Mouse (Mus musculus) stomach, embryonic 14.5 days (tissue): ENCODE results near the gene E2f2. TPM values are rescaled to one million over a fixed set of nuclear protein-coding genes. Genes with fewer than 3 reads are reported as not detected.

Experiments
- ATAC-seq: fragments of 200-750 bp; cut with Nextera tagmentation; 2 replicates; pipeline ENCODE4 v1.8.0; 2017; ENCODE audit warnings: low read depth, moderate TSS enrichment; ENCODE audit not compliant: insufficient number of reproducible peaks, insufficient read depth, low FRiP score
- H3K27ac ChIP-seq: fragments of 300-500 bp; sonication (generic); 2 replicates; pipeline ENCODE4 v1.5.1; 2014; ENCODE audit warnings: mild to moderate bottlenecking, low read length, moderate library complexity, mixed read lengths
- H3K27me3 ChIP-seq: fragments of 300-500 bp; sonication (generic); 2 replicates; pipeline ENCODE4 v1.6.1; 2014; ENCODE audit warnings: low read length, control low read depth, mixed read lengths; ENCODE audit not compliant: control insufficient read depth, insufficient read depth
- H3K36me3 ChIP-seq: fragments of 300-500 bp; sonication (generic); 2 replicates; pipeline ENCODE4 v1.6.1; 2014; ENCODE audit warnings: mild to moderate bottlenecking, control low read depth, low read length, moderate library complexity, mixed read lengths; ENCODE audit not compliant: control insufficient read depth, insufficient read depth
- H3K4me1 ChIP-seq: fragments of 300-500 bp; sonication (generic); 2 replicates; pipeline ENCODE4 v1.6.1; 2014; ENCODE audit warnings: low read length, control low read depth, mixed read lengths; ENCODE audit not compliant: control insufficient read depth, insufficient read depth
- H3K4me2 ChIP-seq: fragments of 300-500 bp; sonication (generic); replicated peaks from 2 replicates; pipeline ENCODE4 v1.6.1; 2014; ENCODE audit warnings: low read depth, low read length, control low read depth
- H3K4me3 ChIP-seq: fragments of 300-500 bp; sonication (generic); 2 replicates; pipeline ENCODE4 v1.5.1; 2014; ENCODE audit warnings: low read depth, low read length, control low read depth
- H3K9ac ChIP-seq: fragments of 300-500 bp; sonication (generic); replicated peaks from 2 replicates; pipeline ENCODE4 v1.6.1; 2014; ENCODE audit warnings: low read depth, mild to moderate bottlenecking, control low read depth, low read length, moderate library complexity, mixed read lengths
- H3K9me3 ChIP-seq: fragments of 300-500 bp; sonication (generic); 2 replicates; pipeline ENCODE4 v1.6.1; 2016; ENCODE audit warnings: low read depth, low read length, control low read depth; ENCODE audit not compliant: control insufficient read depth
- WGBS: fragments of 180-500 bp; shearing (Covaris S2); extraction: QIAGEN DNeasy Blood & Tissue Kit; methylation state at CpG from one replicate; pipeline ENCODE4 v1.1.7; 2014; 5-methylcytosine and 5-hydroxymethylcytosine counted together
- polyA plus RNA-seq: library from polyadenylated mRNA; unstranded; fragments of >200 nt; fragmentation: Nextera tagmentation; extraction: Ambion mirVana; gene quantifications from 2 replicates; pipeline ENCODE4 v1.2.1, GENCODE M21; 2014

The E2f2 gene
- polyA plus RNA-seq, 1 experiment from 2014 or later: 3.5 TPM

- no peak for ATAC-seq
- H3K36me3 ChIP-seq: peaks cover 5% of the 10 kb centered on the region; the same call in 1 of the 2 replicates
- no peak overlapping the region for H3K4me2 ChIP-seq
- no peaks in the 10 kb centered on the region for H3K27me3 ChIP-seq
- no peak overlapping the region for H3K9ac ChIP-seq
- no peaks in the 10 kb centered on the region for H3K4me1 ChIP-seq
- no peaks in the 10 kb centered on the region for H3K9me3 ChIP-seq
- H3K27ac ChIP-seq: no peak overlapping the region
- 57% methylated on average over 7 of the region's 7 CpGs for WGBS
- H3K4me3 ChIP-seq: no peak overlapping the region
Measured at GRCm38 (mm10) chr4:136195029-136195428, 22.8 kb downstream of the E2f2 start.

GRCm38 (mm10) chr4:136195629-136196028, 23.4 kb downstream of the E2f2 start:
- ATAC-seq: no peak
- WGBS: 73% methylated on average over 9 of the region's 9 CpGs

GRCm38 (mm10) chr4:136196201-136196600, 24.0 kb downstream of the E2f2 start:
- H3K4me2 ChIP-seq: no peak overlapping the region
- no peaks in the 10 kb centered on the region for H3K9me3 ChIP-seq
- no peak for ATAC-seq
- H3K36me3 ChIP-seq: peaks cover 5% of the 10 kb centered on the region; the same call in 1 of the 2 replicates
- H3K27ac ChIP-seq: no peak overlapping the region
- no peaks in the 10 kb centered on the region for H3K4me1 ChIP-seq
- 82% methylated on average over 10 of the region's 10 CpGs for WGBS
- H3K27me3 ChIP-seq: no peaks in the 10 kb centered on the region
- H3K9ac ChIP-seq: no peak overlapping the region
- H3K4me3 ChIP-seq: no peak overlapping the region

More at GRCm38 (mm10) chr4:136195629-136196028, 23.4 kb downstream of the E2f2 start:
- H3K9ac ChIP-seq: no peak overlapping the region
- H3K4me1 ChIP-seq: no peaks in the 10 kb centered on the region
- H3K27me3 ChIP-seq: no peaks in the 10 kb centered on the region
- H3K36me3 ChIP-seq: peaks cover 5% of the 10 kb centered on the region; the same call in 1 of the 2 replicates
- H3K4me2 ChIP-seq: no peak overlapping the region
- no peak overlapping the region for H3K27ac ChIP-seq
- H3K9me3 ChIP-seq: no peaks in the 10 kb centered on the region
- H3K4me3 ChIP-seq: no peak overlapping the region

- Histone ChIP-seq H3K4me3 (no peak overlapping the region), H3K4me2 (no peak overlapping the region), H3K27ac (no peak overlapping the region), H3K9ac (no peak overlapping the region), H3K36me3 (no peaks in the 10 kb centered on the region), H3K27me3 (no peaks in the 10 kb centered on the region), H3K4me1 (no peaks in the 10 kb centered on the region), H3K9me3 (no peaks in the 10 kb centered on the region)
- 72% methylated on average over 7 of the region's 7 CpGs for WGBS
- no peak for ATAC-seq
Measured at GRCm38 (mm10) chr4:136198846-136199245, 26.7 kb downstream of the E2f2 start.

GRCm38 (mm10) chr4:136199562-136200292, 27.5 kb downstream of the E2f2 start:
- Histone ChIP-seq H3K4me3 (no peak overlapping the region), H3K27ac (no peak overlapping the region), H3K9me3 (no peaks in the 10 kb centered on the region), H3K4me1 (no peaks in the 10 kb centered on the region), H3K27me3 (no peaks in the 10 kb centered on the region), H3K4me2 (no peak overlapping the region), H3K9ac (no peak overlapping the region), H3K36me3 (no peaks in the 10 kb centered on the region)
- ATAC-seq: no peak
- 25% methylated on average over 9 of the region's 9 CpGs for WGBS

- H3K27ac ChIP-seq: no peak overlapping the region
- no peak for ATAC-seq
- no peak overlapping the region for H3K4me2 ChIP-seq
- no peaks in the 10 kb centered on the region for H3K36me3 ChIP-seq
- WGBS: 2% methylated on average over 9 of the region's 9 CpGs
- no peak overlapping the region for H3K9ac ChIP-seq
- peaks cover 8% of the 10 kb centered on the region; the same call in 1 of the 2 replicates for H3K4me1 ChIP-seq
- no peaks in the 10 kb centered on the region for H3K9me3 ChIP-seq
- no peaks in the 10 kb centered on the region for H3K27me3 ChIP-seq
- H3K4me3 ChIP-seq: no peak overlapping the region
Measured at GRCm38 (mm10) chr4:136202509-136202908, 30.3 kb downstream of the E2f2 start.

- 73% methylated on average over 2 of the region's 2 CpGs for WGBS
- no peaks in the 10 kb centered on the region for H3K36me3 ChIP-seq
Measured at GRCm38 (mm10) chr4:136204775-136205174, 32.6 kb downstream of the E2f2 start.

GRCm38 (mm10) chr4:136206033-136206893, 34.1 kb downstream of the E2f2 start, which contains the start of gene Asap3:
Gene Asap3 (plus strand): TSS chr4:136206365.
- Histone ChIP-seq H3K9ac (peak within 1 kb of the TSS; percentile 55), H3K4me2 (peak within 1 kb of the TSS; percentile 97), H3K27ac (peak within 1 kb of the TSS; percentile 77), H3K4me1 (peaks cover 8% of the 10 kb centered on the region; the same call in 1 of the 2 replicates), H3K4me3 (peak within 1 kb of the TSS; percentile 65), H3K27me3 (no peaks in the 10 kb centered on the region), H3K36me3 (no peaks in the 10 kb centered on the region), H3K9me3 (no peaks in the 10 kb centered on the region)
- under 1% methylated on average over 54 of the region's 54 CpGs for WGBS
- ATAC-seq: peak; percentile 92

More at GRCm38 (mm10) chr4:136204775-136205174, 32.6 kb downstream of the E2f2 start:
- Histone ChIP-seq H3K4me2 (no peak overlapping the region), H3K9me3 (no peaks in the 10 kb centered on the region), H3K4me1 (peaks cover 8% of the 10 kb centered on the region; the same call in 1 of the 2 replicates), H3K9ac (no peak overlapping the region), H3K27me3 (no peaks in the 10 kb centered on the region), H3K4me3 (no peak overlapping the region), H3K27ac (no peak overlapping the region)
- ATAC-seq: no peak
